Mouse (Mus musculus) midbrain, embryonic 12.5 days (tissue): ENCODE data around the gene Ear14. TPM values are rescaled to one million over a fixed set of nuclear protein-coding genes. Genes with fewer than 3 reads are reported as not detected.
"Not testable (repeated sequence)": the region's sequence is repeated elsewhere in the genome, so short reads cannot be mapped to it uniquely, and the experiment has no call there.

Experiments
- ATAC-seq: fragments of 200-750 bp; cut with Nextera tagmentation; 2 replicates; pipeline ENCODE4 v1.8.0; 2017; ENCODE audit warnings: low read depth, moderate TSS enrichment, moderate library complexity; ENCODE audit not compliant: low FRiP score
- H3K27ac ChIP-seq: fragments of 300-500 bp; sonication (generic); replicated peaks from 2 replicates; pipeline ENCODE4 v1.5.1; 2016; ENCODE audit warnings: mild to moderate bottlenecking
- H3K27me3 ChIP-seq: fragments of 300-500 bp; sonication (generic); 2 replicates; pipeline ENCODE4 v1.6.1; 2016; ENCODE audit warnings: mild to moderate bottlenecking
- H3K36me3 ChIP-seq: fragments of 300-500 bp; sonication (generic); 2 replicates; pipeline ENCODE4 v1.6.1; 2016
- H3K4me1 ChIP-seq: fragments of 300-500 bp; sonication (generic); 2 replicates; pipeline ENCODE4 v1.6.1; 2016
- H3K4me2 ChIP-seq: fragments of 300-500 bp; sonication (generic); replicated peaks from 2 replicates; pipeline ENCODE4 v1.6.1; 2016; ENCODE audit warnings: mild to moderate bottlenecking, moderate library complexity
- H3K4me3 ChIP-seq: fragments of 300-500 bp; sonication (generic); 2 replicates; pipeline ENCODE4 v1.5.1; 2016; ENCODE audit warnings: mild to moderate bottlenecking
- H3K9ac ChIP-seq: fragments of 300-500 bp; sonication (generic); replicated peaks from 2 replicates; pipeline ENCODE4 v1.6.1; 2016; ENCODE audit warnings: mild to moderate bottlenecking, moderate library complexity
- H3K9me3 ChIP-seq: fragments of 300-500 bp; sonication (generic); 2 replicates; pipeline ENCODE4 v1.6.1; 2016; ENCODE audit warnings: mild to moderate bottlenecking
- WGBS: fragments of 180-500 bp; shearing (Covaris S2); methylation state at CpG from one replicate; pipeline ENCODE4 v1.1.7; 2016; 5-methylcytosine and 5-hydroxymethylcytosine counted together
- polyA plus RNA-seq: library from polyadenylated mRNA; unstranded; fragments of >200 nt; fragmentation: Nextera tagmentation; extraction: Ambion mirVana; gene quantifications from 2 replicates; pipeline ENCODE4 v1.2.1, GENCODE M21; 2016

Ear14 gene
- not detected in 2 replicates for polyA plus RNA-seq

DNA sequence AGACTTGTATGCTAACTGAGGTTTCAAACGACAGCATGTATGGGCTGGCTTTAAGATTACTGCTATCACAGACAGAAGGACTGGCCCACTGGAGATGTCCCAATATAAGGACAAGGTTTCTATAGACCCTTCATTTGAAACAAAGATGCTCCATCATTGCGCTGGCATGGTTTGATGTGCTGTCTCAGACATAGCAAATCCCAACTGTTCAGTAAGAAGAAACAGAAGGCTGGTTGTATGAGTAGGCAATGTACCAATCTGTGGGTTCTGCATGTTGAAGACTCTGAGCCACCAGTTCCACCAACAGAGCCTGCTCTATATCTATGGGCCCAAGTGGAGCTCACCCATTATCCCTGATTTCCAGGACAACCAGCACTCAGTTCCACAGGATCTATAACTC, at the start of gene Ear14:
TSS of gene Ear14 (plus strand) at position 277 of the 400 bp plus-strand sequence.
- WGBS: 89% methylated on average over 2 of the region's 2 CpGs
- Histone ChIP-seq H3K4me1 (no peaks in the 10 kb centered on the region), H3K27me3 (no peaks in the 10 kb centered on the region), H3K9ac (no peak within 1 kb of the TSS), H3K27ac (no peak within 1 kb of the TSS), H3K4me2 (no peak within 1 kb of the TSS), H3K4me3 (no peak within 1 kb of the TSS), H3K9me3 (no peaks in the 10 kb centered on the region), H3K36me3 (no peaks in the 10 kb centered on the region)
- no peak for ATAC-seq

GRCm38 (mm10) chr14:51156056-51156735, 47.0 kb upstream of the Ear14 start:
- H3K36me3 ChIP-seq: no peaks in the 10 kb centered on the region
- no peak overlapping the region for H3K9ac ChIP-seq
- H3K4me1 ChIP-seq: no peaks in the 10 kb centered on the region
- no peak for ATAC-seq
- H3K9me3 ChIP-seq: no peaks in the 10 kb centered on the region
- H3K4me3 ChIP-seq: no peak overlapping the region
- 88% methylated on average over 5 of the region's 5 CpGs for WGBS
- no peaks in the 10 kb centered on the region for H3K27me3 ChIP-seq
- H3K27ac ChIP-seq: no peak overlapping the region
- H3K4me2 ChIP-seq: no peak overlapping the region

GRCm38 (mm10) chr14:51156736-51157068, 46.5 kb upstream of the Ear14 start:
- H3K4me3 ChIP-seq: no peak overlapping the region
- 85% methylated on average over 4 of the region's 4 CpGs for WGBS
- H3K4me1 ChIP-seq: no peaks in the 10 kb centered on the region
- no peak for ATAC-seq
- no peaks in the 10 kb centered on the region for H3K9me3 ChIP-seq
- no peak overlapping the region for H3K9ac ChIP-seq
- no peaks in the 10 kb centered on the region for H3K27me3 ChIP-seq
- H3K36me3 ChIP-seq: no peaks in the 10 kb centered on the region
- H3K27ac ChIP-seq: no peak overlapping the region
- no peak overlapping the region for H3K4me2 ChIP-seq

- Histone ChIP-seq H3K27me3 (no peaks in the 10 kb centered on the region), H3K27ac (no peak overlapping the region), H3K9ac (no peak overlapping the region), H3K9me3 (no peaks in the 10 kb centered on the region), H3K4me1 (no peaks in the 10 kb centered on the region), H3K4me2 (no peak overlapping the region), H3K4me3 (no peak overlapping the region), H3K36me3 (no peaks in the 10 kb centered on the region)
- ATAC-seq: no peak
- 100% methylated on average over 1 of the region's 1 CpGs for WGBS
These were observed 46.1 kb upstream of the Ear14 start for GRCm38 (mm10) chr14:51157072-51157471.

DNA sequence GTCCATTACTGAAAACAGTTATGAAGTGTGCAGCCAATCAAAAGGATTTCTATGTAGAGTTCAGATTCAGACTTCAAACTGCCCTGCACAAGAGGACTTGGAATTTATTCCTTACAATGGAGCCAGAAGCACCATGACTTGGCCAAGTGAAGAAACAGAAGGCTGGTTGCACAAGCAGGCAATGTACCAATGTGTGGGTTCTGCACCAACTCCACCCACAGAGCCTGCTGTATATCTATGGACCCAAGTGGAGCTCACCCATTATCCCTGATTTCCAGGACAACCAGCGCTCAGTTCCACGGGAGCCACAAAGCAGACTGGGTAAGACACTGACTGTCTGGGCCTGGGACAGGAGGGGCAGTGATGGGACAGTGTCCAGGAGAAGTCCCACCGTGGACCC, 41.2 kb upstream of the Ear14 start, which contains the start of gene Rnase2b:
TSS of gene Rnase2b (plus strand) at position 285 of the 400 bp plus-strand sequence.
- not testable (repeated sequence) for H3K27me3 ChIP-seq, H3K4me2 ChIP-seq, ATAC-seq, H3K9me3 ChIP-seq, H3K36me3 ChIP-seq, H3K4me3 ChIP-seq, H3K9ac ChIP-seq, H3K4me1 ChIP-seq, H3K27ac ChIP-seq
- 88% methylated on average over 3 of the region's 3 CpGs for WGBS

DNA sequence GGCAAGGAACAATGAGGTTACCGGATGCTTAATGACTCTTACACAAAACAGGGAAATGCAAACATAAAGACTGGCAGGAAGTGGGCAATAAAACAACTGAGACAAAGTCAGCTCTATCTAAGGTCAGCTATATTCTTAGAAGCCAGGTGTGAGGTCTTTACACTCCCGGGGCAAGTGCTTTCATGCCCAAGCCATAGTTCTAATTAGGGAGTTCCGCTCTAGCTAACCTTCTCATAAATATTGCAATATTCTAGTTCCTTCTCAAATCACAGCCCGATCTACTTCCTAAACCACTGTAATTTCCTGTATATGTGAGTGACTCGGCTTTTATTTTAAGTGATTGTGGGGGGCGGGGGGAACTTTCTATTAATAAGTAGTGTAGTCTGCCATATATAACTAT, 39.9 kb upstream of the Ear14 start:
- H3K4me1 ChIP-seq, H3K4me3 ChIP-seq, ATAC-seq, H3K36me3 ChIP-seq, H3K27me3 ChIP-seq, H3K27ac ChIP-seq, H3K4me2 ChIP-seq, H3K9ac ChIP-seq, H3K9me3 ChIP-seq: not testable (repeated sequence)
- WGBS: 96% methylated on average over 6 of the region's 6 CpGs

DNA sequence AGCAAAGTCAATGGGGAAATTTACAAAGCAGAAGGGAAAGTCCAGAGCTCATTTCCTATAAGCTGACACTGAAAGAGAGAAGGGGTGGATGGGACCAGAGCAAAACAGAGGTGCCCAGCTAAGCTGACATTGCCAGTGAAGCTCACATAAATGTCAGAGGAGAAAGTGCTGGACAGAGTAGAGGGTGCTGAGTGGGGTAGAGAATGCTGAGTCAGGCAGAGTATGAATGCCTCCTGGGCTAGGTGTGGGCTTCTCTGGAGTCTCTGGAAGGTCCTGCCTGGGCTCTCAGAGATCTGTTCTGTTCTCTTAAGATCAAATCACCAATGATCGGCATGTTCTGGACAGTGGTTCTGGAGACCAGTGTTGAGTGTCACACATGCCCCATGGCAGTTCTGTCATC, 37.8 kb upstream of the Ear14 start:
- ATAC-seq: no peak

GRCm38 (mm10) chr14:51166068-51166467, 37.1 kb upstream of the Ear14 start:
- Histone ChIP-seq H3K36me3 (no peaks in the 10 kb centered on the region), H3K4me3 (no peak overlapping the region), H3K4me2 (no peak overlapping the region), H3K27ac (no peak overlapping the region), H3K9ac (no peak overlapping the region), H3K9me3 (no peaks in the 10 kb centered on the region), H3K27me3 (no peaks in the 10 kb centered on the region), H3K4me1 (no peaks in the 10 kb centered on the region)
- no peak for ATAC-seq

More for the DNA sequence above, 37.8 kb upstream of the Ear14 start:
- Histone ChIP-seq H3K27ac (no peak overlapping the region), H3K27me3 (no peaks in the 10 kb centered on the region), H3K9me3 (no peaks in the 10 kb centered on the region), H3K4me3 (no peak overlapping the region), H3K36me3 (no peaks in the 10 kb centered on the region), H3K9ac (no peak overlapping the region), H3K4me1 (no peaks in the 10 kb centered on the region), H3K4me2 (no peak overlapping the region)
- 100% methylated on average over 1 of the region's 1 CpGs for WGBS

- not testable (repeated sequence) for H3K4me2 ChIP-seq, H3K9me3 ChIP-seq, H3K4me3 ChIP-seq, H3K27me3 ChIP-seq, H3K27ac ChIP-seq, H3K4me1 ChIP-seq, H3K9ac ChIP-seq, H3K36me3 ChIP-seq
- 0 out of 2 replicates have a peak, but pooled peaks have one; percentile 35 for ATAC-seq
- 39% methylated on average over 9 of the region's 9 CpGs for WGBS
These were observed 30.9 kb upstream of the Ear14 start for GRCm38 (mm10) chr14:51172095-51172865.

DNA sequence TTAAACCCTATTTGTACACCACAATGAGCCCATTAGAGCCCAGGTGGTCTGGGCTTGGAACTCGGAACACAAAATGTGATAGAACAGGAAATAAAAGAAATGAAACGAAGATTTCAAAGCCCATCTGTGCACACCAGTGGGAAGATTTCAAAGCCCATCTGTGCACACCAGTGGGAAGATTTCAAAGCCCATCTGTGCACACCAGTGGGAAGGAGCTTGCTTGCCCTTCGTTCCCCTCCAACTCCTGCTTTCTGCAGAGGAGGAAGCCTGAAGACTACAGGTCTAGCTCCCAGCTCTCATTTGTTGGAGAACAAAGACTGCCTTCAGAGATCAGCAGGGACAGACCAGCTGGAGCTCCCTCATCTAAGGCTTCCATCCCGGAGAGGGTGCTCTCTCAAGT, 30.2 kb upstream of the Ear14 start:
- not testable (repeated sequence) for H3K9ac ChIP-seq, H3K9me3 ChIP-seq, H3K27me3 ChIP-seq

GRCm38 (mm10) chr14:51173843-51174242, 29.3 kb upstream of the Ear14 start:
- no peak overlapping the region for H3K4me3 ChIP-seq
- no peak overlapping the region for H3K4me2 ChIP-seq
- ATAC-seq: no peak
- H3K9me3 ChIP-seq: no peaks in the 10 kb centered on the region
- 76% methylated on average over 4 of the region's 4 CpGs for WGBS
- H3K9ac ChIP-seq: no peak overlapping the region
- no peak overlapping the region for H3K27ac ChIP-seq
- no peaks in the 10 kb centered on the region for H3K4me1 ChIP-seq
- no peaks in the 10 kb centered on the region for H3K27me3 ChIP-seq
- H3K36me3 ChIP-seq: no peaks in the 10 kb centered on the region

More for the DNA sequence above, 30.2 kb upstream of the Ear14 start:
- H3K4me3 ChIP-seq, H3K4me1 ChIP-seq, H3K36me3 ChIP-seq, ATAC-seq, H3K4me2 ChIP-seq, H3K27ac ChIP-seq: not testable (repeated sequence)
- WGBS: 54% methylated on average over 4 of the region's 4 CpGs

DNA sequence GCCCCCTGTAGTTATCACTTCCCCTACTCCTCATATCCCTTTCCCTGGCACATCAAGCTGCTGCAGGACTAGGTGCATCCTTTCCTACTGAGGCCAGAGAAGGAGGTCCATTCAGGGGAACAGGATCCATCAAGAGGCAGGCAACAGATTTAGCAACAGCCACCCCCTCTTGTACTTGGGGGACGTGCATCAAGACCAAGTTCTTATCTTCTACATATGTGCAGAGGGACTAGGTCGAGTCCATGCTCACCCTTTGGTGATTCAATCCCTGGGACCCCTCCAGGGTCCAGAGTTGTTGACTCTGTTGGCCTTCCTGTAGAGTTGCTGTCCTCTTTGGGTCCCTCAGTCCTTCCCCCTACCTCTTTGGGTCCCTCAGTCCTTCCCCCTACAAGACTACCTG, 22.1 kb upstream of the Ear14 start:
- not testable (repeated sequence) for H3K4me1 ChIP-seq, H3K27me3 ChIP-seq, H3K9me3 ChIP-seq, H3K9ac ChIP-seq, H3K36me3 ChIP-seq, H3K27ac ChIP-seq, H3K4me2 ChIP-seq, H3K4me3 ChIP-seq, ATAC-seq
- WGBS: 88% methylated on average over 2 of the region's 2 CpGs
